Mouse (Mus musculus) cerebellum, postnatal 36 days (tissue): ENCODE results near the gene Lrrc42.

Source experiments
- DNase-seq, 2 experiments: peaks; one replicate each; pipeline ENCODE4 v3.0.0; 2021 to 2022; ENCODE audit warnings: mixed read lengths in 2 of 2

The Lrrc42 gene

DNA sequence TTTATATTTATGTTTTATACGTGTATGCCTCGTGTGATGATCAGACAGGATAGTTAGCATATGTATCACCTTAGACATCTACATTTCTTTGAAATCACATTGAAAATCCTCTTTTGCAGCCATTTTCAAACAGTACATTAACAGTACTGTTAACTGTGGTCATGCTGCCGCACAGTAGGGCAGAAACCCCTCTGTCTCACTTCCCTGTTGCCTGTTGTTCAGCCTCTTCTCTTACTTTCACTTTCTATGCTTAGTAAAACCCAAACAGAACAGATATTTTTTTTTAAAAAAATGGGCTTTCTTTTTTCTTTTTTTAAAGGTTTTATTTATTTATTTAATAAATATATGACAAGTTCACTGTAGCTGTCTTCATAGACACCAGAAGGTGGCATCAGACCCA lies 59.5 kb downstream of the Lrrc42 start:
- DNase-seq, result no peak

DNA sequence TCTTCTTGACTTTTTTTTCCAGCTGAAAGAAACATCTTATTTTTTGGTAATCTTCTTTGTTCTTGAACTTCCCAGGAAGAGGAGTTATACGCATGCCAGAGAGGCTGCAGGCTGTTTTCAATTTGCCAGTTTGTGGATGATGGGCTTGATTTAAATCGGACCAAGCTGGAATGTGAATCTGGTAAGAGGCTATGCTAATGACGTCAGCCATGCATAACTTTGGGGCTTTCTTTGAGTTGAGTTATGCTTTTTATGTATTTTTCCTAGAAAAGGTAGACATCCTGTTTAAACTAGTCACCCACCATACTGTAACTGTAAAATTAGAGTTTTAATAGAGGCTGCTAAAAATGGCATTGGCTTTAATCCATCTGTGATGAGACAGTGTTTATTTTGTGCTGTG lies 67.6 kb downstream of the Lrrc42 start:
- no peak for DNase-seq
